Mouse (Mus musculus): ENCODE measurements at regions not wholly inside any gene's neighbourhood (a gene's known extent, or its start where the extent isn't known, plus 50 kb on each side); places are given as distances from the start of the nearest gene placed in this dataset.

GRCm38 (mm10) chr1:109161067-109161466 is 821.2 kb upstream of the Cdh7 start:
- H3K27ac ChIP-seq (replicated peaks; ENCODE audit: low read depth, low read length), result no peak overlapping the region
- H3K4me1 ChIP-seq (ENCODE audit: control insufficient read depth, insufficient read depth, low read length), result no peaks in the 10 kb centered on the region
- WGBS, result 85% methylated on average over 1 of the region's 1 CpGs
- H3K9me3 ChIP-seq (replicated peaks; ENCODE audit: control insufficient read depth, low read length), result no peaks in the 10 kb centered on the region
- no peak for ATAC-seq (replicated peaks; ENCODE audit: insufficient number of reproducible peaks, low FRiP score, low TSS enrichment, low read depth)
- no peak for DNase-seq (ENCODE audit: low spot score)
- H3K27me3 ChIP-seq (ENCODE audit: control insufficient read depth, insufficient read depth, low read length), result no peaks in the 10 kb centered on the region
- no peak overlapping the region for H3K4me3 ChIP-seq (ENCODE audit: low read depth, low read length)
- no peaks in the 10 kb centered on the region for H3K36me3 ChIP-seq (replicated peaks; ENCODE audit: control insufficient read depth, insufficient read depth, low read depth, low read length)
- no peak overlapping the region for H3K9ac ChIP-seq (replicated peaks; ENCODE audit: low read length)
- no peak overlapping the region for H3K4me2 ChIP-seq (ENCODE audit: low read depth, low read length)

- WGBS, result 85% methylated on average over 1 of the region's 1 CpGs
Observed at GRCm38 (mm10) chr1:109170838-109171237, 811.4 kb upstream of the Cdh7 start.

DNA sequence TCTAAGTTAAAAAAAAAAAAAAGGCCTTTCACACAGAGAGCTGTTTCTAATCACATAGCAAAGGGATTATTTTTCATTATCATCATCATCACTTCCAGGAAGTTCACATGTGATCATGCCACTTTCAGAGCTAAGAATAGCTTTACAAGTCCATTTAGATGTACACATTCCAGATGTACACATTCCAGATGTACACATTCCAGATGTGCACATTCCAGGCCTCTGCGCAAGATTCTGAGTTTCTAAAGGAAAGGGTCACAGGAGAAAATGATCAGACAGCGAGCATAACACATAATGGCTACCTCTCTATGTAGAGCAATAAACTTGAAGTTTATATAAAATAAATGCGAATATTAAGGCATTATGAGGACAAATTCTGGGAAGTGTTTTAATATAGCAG is 795.7 kb upstream of the Cdh7 start:
- 67% methylated on average over 3 of the region's 3 CpGs for WGBS
- DNase-seq (ENCODE audit: low spot score) (peak; percentile 59), ATAC-seq (replicated peaks; ENCODE audit: insufficient number of reproducible peaks, low FRiP score, low TSS enrichment, low read depth) (no peak; the same call in 1 of the 2 replicates)
- Histone ChIP-seq H3K9ac (replicated peaks; ENCODE audit: low read length) (no peak overlapping the region), H3K36me3 (replicated peaks; ENCODE audit: control insufficient read depth, insufficient read depth, low read depth, low read length) (no peaks in the 10 kb centered on the region), H3K27me3 (ENCODE audit: control insufficient read depth, insufficient read depth, low read length) (no peaks in the 10 kb centered on the region), H3K9me3 (replicated peaks; ENCODE audit: control insufficient read depth, low read length) (no peaks in the 10 kb centered on the region), H3K4me1 (ENCODE audit: control insufficient read depth, insufficient read depth, low read length) (no peaks in the 10 kb centered on the region), H3K27ac (replicated peaks; ENCODE audit: low read depth, low read length) (no peak overlapping the region), H3K4me2 (ENCODE audit: low read depth, low read length) (no peak overlapping the region), H3K4me3 (ENCODE audit: low read depth, low read length) (no peak overlapping the region)

More at GRCm38 (mm10) chr1:109170838-109171237, 811.4 kb upstream of the Cdh7 start:
- DNase-seq (ENCODE audit: low spot score) (no peak), ATAC-seq (replicated peaks; ENCODE audit: insufficient number of reproducible peaks, low FRiP score, low TSS enrichment, low read depth) (no peak)
- Histone ChIP-seq H3K4me1 (ENCODE audit: control insufficient read depth, insufficient read depth, low read length) (no peaks in the 10 kb centered on the region), H3K36me3 (replicated peaks; ENCODE audit: control insufficient read depth, insufficient read depth, low read depth, low read length) (no peaks in the 10 kb centered on the region), H3K27ac (replicated peaks; ENCODE audit: low read depth, low read length) (no peak overlapping the region), H3K9me3 (replicated peaks; ENCODE audit: control insufficient read depth, low read length) (no peaks in the 10 kb centered on the region), H3K4me3 (ENCODE audit: low read depth, low read length) (no peak overlapping the region), H3K9ac (replicated peaks; ENCODE audit: low read length) (no peak overlapping the region), H3K4me2 (ENCODE audit: low read depth, low read length) (no peak overlapping the region), H3K27me3 (ENCODE audit: control insufficient read depth, insufficient read depth, low read length) (no peaks in the 10 kb centered on the region)

- Histone ChIP-seq H3K27ac (replicated peaks; ENCODE audit: low read depth, low read length) (no peak overlapping the region), H3K36me3 (replicated peaks; ENCODE audit: control insufficient read depth, insufficient read depth, low read depth, low read length) (no peaks in the 10 kb centered on the region), H3K27me3 (ENCODE audit: control insufficient read depth, insufficient read depth, low read length) (no peaks in the 10 kb centered on the region), H3K4me3 (ENCODE audit: low read depth, low read length) (no peak overlapping the region), H3K9me3 (replicated peaks; ENCODE audit: control insufficient read depth, low read length) (no peaks in the 10 kb centered on the region), H3K4me1 (ENCODE audit: control insufficient read depth, insufficient read depth, low read length) (no peaks in the 10 kb centered on the region), H3K4me2 (ENCODE audit: low read depth, low read length) (no peak overlapping the region), H3K9ac (replicated peaks; ENCODE audit: low read length) (no peak overlapping the region)
- WGBS, result 86% methylated on average over 1 of the region's 1 CpGs
- no peak for DNase-seq (ENCODE audit: low spot score)
- no peak for ATAC-seq (replicated peaks; ENCODE audit: insufficient number of reproducible peaks, low FRiP score, low TSS enrichment, low read depth)
Observed at GRCm38 (mm10) chr1:109220088-109220487, 762.1 kb upstream of the Cdh7 start.

GRCm38 (mm10) chr1:109223571-109223970 is 758.7 kb upstream of the Cdh7 start:
- no peak overlapping the region for H3K4me2 ChIP-seq (ENCODE audit: low read depth, low read length)
- H3K9me3 ChIP-seq (replicated peaks; ENCODE audit: control insufficient read depth, low read length), result no peaks in the 10 kb centered on the region
- H3K27me3 ChIP-seq (ENCODE audit: control insufficient read depth, insufficient read depth, low read length), result no peaks in the 10 kb centered on the region
- H3K36me3 ChIP-seq (replicated peaks; ENCODE audit: control insufficient read depth, insufficient read depth, low read depth, low read length), result no peaks in the 10 kb centered on the region
- DNase-seq (ENCODE audit: low spot score) (no peak), ATAC-seq (replicated peaks; ENCODE audit: insufficient number of reproducible peaks, low FRiP score, low TSS enrichment, low read depth) (no peak)
- no peak overlapping the region for H3K4me3 ChIP-seq (ENCODE audit: low read depth, low read length)
- no peak overlapping the region for H3K9ac ChIP-seq (replicated peaks; ENCODE audit: low read length)
- WGBS, result 93% methylated on average over 1 of the region's 1 CpGs
- no peak overlapping the region for H3K27ac ChIP-seq (replicated peaks; ENCODE audit: low read depth, low read length)
- no peaks in the 10 kb centered on the region for H3K4me1 ChIP-seq (ENCODE audit: control insufficient read depth, insufficient read depth, low read length)
